Mouse (Mus musculus) cerebellum, adult 11-12 months (tissue): ENCODE results near the gene Zfp69.
A peak's percentile ranks its signal among the peaks of the same experiment; 100 is the strongest.

Source experiments
- DNase-seq: peaks from one replicate; pipeline ENCODE4 v3.0.0; 2022

Gene Zfp69

DNA sequence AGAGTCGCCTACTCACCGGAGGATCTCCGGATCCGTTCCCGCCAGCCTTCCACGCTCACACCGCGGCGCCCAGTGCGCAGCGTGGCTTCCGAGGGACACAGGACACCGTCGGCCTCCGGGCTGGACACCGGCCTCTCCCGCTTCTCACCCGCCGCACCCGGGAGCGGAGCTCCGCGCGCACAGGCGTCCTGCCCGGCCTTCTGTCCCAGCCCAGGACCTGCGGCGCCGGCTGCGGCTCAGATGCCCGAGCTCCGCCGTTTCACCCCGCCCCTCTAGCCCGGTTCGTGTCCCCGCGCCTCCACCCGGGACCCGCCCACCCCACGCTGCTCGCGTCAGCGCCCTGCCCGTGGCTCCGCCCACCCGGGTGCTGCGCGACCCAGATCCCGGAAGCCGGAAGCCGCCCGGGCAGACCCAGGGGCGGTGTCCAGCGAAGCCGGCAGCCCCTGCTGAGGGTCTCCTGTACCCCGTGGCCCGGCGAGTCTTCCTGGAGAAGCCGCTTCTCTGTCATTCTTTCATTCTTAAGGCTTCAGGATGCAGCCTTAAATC lies at the start of gene Zfp69:
TSS of gene Zfp69 (minus strand) at position 272 of the 546 bp plus-strand sequence.
- DNase-seq = peak; percentile 88

GRCm38 (mm10) chr4:121001042-121001441 lies 49.5 kb upstream of the Zfp69 start:
- no peak for DNase-seq

DNA sequence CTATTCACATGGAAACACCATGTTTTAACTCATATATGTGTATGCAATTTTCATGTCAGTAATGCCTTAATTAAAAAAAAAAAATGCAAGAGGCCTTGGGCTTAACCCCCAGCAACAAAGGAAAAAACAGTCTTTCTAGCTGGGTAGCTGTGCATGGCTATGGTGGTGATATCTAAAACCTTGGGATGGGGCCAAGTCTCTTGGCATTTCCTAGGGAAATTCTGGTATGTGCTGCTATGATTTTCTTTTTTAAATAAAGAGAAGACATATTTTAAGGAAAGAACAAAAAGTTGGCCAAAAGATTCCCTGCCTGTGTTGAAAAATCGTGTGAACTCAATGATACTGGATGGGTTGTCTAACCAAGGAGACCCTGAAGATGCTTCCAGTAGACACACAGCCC lies 44.4 kb upstream of the Zfp69 start:
- no peak for DNase-seq

- no peak for DNase-seq
These were observed 41.5 kb upstream of the Zfp69 start for GRCm38 (mm10) chr4:120993025-120993424.

DNA sequence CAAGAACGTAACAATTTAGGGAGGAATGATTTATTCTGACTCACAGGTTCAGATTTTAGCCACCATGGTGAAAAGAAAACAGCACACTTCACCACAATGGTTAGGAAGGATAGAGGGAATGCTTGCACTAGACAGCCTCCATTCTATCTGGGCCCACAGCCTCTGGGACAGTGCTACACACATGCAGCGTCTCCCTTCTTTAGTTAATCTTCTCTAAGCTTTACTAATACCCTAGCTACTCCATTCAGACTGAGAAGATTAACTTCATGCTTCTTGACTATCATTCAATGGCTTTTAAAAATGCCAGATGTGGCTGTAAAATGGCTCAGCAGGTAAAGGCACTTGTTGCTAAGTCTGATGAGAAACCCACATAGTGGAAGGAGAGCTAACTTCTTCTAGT lies 40.8 kb upstream of the Zfp69 start:
- no peak for DNase-seq

DNA sequence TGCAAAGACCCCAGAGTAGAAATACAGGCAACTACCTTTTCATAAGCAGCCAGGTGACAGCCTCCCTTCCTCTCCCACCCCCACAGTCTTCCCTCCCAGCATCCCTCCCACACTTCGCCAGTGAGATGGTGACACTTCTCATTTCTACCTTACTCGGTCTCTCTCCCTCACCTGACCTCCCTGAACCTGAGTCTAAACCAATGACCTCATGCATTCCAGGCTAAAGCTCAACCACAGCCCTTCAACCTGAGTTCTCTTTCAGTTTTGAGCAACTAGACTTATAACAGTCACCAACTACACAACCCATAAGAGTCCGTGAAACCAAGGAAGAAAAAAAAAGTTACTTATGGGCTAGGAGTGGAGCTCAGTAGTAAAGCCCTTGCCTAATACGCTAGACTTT lies 35.8 kb upstream of the Zfp69 start:
- no peak for DNase-seq

DNA sequence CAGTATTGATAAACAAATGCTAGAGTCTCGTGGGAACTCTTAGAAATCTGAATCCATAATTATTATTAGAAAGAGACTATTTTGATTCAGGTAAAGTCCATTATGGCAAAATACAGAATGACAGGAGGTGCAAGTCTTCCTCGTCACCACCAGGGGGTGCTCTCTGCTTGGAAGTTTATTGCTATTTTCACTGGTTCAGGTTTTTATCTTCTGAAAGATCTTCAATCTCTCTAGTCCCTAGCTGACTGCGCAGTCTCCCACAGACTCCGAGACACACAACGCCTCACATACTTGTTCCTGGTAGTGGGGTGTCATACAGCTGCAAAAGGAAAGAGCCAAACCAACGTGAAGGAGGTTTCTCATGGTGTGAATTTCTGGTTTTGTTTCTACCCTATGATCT lies 34.9 kb upstream of the Zfp69 start:
- no peak for DNase-seq

- no peak for DNase-seq
These were observed 26.7 kb upstream of the Zfp69 start for GRCm38 (mm10) chr4:120978221-120978620.

GRCm38 (mm10) chr4:120975428-120975734 lies 23.9 kb upstream of the Zfp69 start:
- DNase-seq = no peak

DNA sequence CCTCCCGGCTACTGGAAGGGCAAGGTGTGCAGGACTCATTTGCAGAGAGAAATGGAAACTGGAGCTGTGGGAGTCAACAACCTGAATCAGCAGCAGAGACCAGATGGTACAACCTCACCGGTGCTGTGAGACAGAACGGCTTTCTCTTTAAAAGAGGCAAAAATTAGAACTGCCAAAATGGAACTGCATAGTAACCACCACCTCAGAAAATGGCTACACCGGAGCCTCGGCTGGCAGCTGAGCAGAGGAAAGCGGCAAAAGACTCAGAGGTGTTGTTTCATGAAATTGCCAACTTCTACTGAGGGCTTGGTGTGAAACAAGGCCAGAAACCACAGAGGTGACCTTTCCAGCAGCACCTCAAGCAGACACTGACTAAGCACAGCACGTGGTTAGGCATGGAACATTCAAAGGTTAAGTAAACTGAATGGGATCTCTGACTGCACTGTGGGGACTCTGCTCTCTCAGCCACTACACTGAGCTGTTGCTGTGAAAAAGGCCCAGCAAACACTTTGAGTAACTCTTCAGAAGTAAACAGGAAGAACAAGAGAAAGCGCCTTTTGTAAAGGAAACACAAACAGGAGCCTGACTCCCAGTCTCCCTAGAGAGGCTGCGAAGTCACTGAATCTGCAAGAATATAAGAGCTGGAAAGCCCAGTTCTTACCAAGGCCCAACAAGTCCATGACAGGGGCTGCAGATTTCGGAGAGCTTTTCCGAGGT lies 23.4 kb upstream of the Zfp69 start:
- peak; percentile 53 for DNase-seq

GRCm38 (mm10) chr4:120971842-120972241 lies 20.3 kb upstream of the Zfp69 start:
- peak; percentile 20 for DNase-seq

GRCm38 (mm10) chr4:120969382-120970146 lies 18.1 kb upstream of the Zfp69 start:
- DNase-seq = peak; percentile 27

- peak; percentile 47 for DNase-seq
These were observed 17.0 kb upstream of the Zfp69 start for GRCm38 (mm10) chr4:120968486-120968885.

DNA sequence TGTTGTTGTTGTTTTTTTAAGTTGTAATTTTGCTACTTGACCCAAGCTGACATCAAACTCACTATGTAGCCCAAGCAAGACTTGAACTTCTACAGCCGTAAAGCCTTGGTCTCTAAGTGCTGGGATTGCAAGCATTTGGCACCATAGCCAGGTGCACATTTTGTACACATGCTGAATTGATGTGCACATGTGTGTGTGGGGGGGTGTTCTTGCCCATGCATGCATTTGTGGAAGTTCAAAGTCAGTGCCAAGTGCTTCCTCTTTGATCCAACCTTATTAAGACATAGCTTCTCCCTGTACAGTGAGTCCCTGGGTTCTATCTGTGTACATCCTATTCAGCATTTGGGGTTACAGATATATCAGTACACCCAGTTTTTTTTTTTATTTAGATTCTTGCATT lies 4.1 kb upstream of the Zfp69 start:
- no peak for DNase-seq

DNA sequence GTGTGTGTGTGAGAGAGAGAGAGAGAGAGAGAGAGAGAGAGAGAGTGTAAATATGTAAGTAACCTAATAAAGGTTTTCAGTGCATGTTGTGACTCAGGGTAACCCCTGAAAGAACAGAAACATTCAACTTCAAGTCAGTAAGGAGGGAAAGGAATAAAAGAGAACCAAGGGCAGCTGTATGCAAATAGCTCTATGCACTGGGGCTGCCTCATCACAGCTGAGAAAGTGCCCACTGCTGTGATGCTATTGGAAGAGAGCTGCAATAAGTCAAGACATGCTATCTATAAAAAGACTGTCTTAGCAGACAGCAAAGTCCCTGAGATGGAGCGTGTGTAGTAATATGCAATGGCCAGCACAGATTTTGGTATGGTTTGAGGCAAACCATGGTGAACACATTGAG lies 2.2 kb upstream of the Zfp69 start:
- no peak for DNase-seq

GRCm38 (mm10) chr4:120953038-120953437 lies 1.5 kb upstream of the Zfp69 start:
- DNase-seq = no peak

DNA sequence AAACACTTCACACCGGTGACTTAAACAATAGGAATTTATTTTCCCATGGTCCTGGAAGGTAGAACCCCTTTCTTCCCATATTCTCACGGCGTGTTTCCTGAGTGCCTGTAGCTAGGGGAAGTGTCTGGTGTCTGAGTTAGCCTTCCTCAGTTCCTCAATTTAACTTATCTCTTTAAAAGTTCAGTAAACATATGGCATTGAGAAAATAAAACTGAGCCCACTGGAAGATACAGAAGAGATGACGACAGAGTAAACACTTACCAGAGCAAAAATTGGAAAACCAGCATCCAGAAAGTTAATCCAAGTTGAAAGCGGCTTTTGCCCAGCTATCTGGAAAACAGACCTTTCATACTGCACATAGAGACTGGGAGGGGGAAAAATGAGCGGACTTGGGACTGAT lies 664 bp upstream of the Zfp69 start:
- DNase-seq = no peak

DNA sequence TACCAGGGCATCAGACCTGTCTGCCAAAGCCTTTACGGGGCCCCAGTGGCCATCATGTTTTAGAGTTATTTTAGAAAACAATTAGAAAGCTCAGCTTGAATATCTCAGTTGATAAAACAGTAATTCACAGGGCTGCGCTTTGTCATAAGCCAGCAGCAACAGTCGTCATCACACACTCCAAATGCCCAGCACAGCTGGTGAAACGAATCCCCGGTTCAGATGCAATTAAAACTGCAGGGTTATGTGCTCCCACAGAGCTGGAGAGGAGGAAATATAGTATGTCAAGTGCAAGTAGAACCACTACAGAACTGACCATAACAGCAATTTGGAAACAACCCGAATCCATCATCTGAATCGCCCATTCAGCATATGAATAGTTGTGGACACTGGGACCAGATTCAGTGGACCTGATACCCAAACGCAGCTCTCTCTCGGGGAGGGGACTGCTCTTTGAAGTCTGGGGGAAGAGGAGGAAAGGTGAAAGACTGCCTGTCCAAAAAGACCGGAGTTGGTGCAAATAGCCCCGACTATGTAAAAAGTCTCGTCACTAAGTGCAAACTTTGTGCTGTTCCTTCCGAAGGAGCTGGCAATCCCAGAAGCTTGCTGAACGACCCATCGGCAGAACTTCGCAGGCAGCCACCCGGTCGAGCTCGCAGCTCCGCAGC lies 604 bp downstream of the Zfp69 start:
- DNase-seq = no peak

- DNase-seq = no peak
These were observed 2.6 kb downstream of the Zfp69 start for GRCm38 (mm10) chr4:120948938-120949337.

DNA sequence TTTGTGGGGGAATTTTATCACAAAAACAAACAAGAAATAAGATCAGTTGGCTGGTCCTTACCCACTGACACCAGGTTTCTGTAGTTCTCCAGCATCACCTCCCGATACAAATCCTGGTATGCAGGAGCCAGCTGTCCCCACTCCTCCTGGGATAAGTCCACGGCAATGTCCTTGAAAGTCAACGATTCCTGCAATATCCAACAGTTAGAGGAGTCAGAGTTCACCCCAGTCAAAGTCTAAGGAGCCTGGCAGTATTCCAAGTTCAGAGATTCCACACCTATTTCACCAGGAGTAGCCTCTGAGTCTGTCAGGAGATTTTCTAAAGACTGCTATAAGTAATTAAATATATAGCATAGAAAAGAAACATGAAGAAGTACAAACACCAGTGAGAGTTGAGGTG lies 16.5 kb downstream of the Zfp69 start:
- DNase-seq = no peak

- DNase-seq = no peak
These were observed 20.8 kb downstream of the Zfp69 start for GRCm38 (mm10) chr4:120930736-120931135.

- no peak for DNase-seq
These were observed 22.8 kb downstream of the Zfp69 start for GRCm38 (mm10) chr4:120928686-120929085.

DNA sequence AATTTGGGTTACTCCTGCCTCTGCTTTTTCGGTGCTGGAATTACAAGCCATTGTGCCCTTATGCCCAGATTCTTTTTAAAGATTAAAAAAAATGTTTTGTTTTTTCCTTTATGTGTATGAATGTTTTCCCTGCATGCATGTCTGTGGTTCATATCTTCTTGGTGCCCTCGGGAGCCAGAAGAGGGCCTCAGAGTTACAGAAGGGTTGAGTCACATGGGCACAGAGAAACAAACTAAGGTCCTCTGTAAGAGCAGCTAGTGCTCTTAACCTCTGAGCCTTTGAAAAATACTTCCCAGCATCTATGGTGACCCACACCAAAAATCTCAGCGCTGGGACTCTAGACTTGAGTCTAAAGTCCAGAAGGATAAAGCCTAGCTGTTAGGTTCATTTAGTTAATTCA lies 26.1 kb downstream of the Zfp69 start:
- DNase-seq = peak; percentile 45
